Mouse (Mus musculus) heart, adult 9 months (tissue): Measurements from ENCODE around the gene Trim65.

Experiments
- DNase-seq, 2 experiments: peaks; one replicate each; pipeline ENCODE4 v3.0.0; 2022; ENCODE audit warnings: low spot score in 2 of 2

Trim65 gene

GRCm38 (mm10) chr11:116088741-116089394, 42.1 kb downstream of the Trim65 start:
- peak in 1 of 2 experiments; percentile 58 for DNase-seq

GRCm38 (mm10) chr11:116088188-116088587, 42.7 kb downstream of the Trim65 start:
- DNase-seq: no peak

- DNase-seq: peak; percentile 87 to 90
Observed at GRCm38 (mm10) chr11:116087194-116088130, 43.5 kb downstream of the Trim65 start.

GRCm38 (mm10) chr11:116086258-116087193, 44.4 kb downstream of the Trim65 start, which contains the start of gene Wbp2:
Gene Wbp2, minus strand, starts transcription at chr11:116086995.
- DNase-seq: peak; percentile 99

- no peak for DNase-seq
Observed at GRCm38 (mm10) chr11:116084166-116084565, 46.8 kb downstream of the Trim65 start.

GRCm38 (mm10) chr11:116083096-116083672, 47.7 kb downstream of the Trim65 start:
- no peak for DNase-seq

- DNase-seq: no peak
Observed at GRCm38 (mm10) chr11:116081081-116081480, 49.8 kb downstream of the Trim65 start.

GRCm38 (mm10) chr11:116079511-116079910, 51.4 kb downstream of the Trim65 start:
- no peak for DNase-seq

- DNase-seq: no peak
Observed at GRCm38 (mm10) chr11:116078676-116079320, 52.1 kb downstream of the Trim65 start.

- no peak for DNase-seq
Observed at GRCm38 (mm10) chr11:116078221-116078620, 52.7 kb downstream of the Trim65 start.

- DNase-seq: no peak
Observed at GRCm38 (mm10) chr11:116077446-116078204, 53.3 kb downstream of the Trim65 start, which contains the start of gene Unc13d. Gene Unc13d, minus strand, starts transcription at chr11:116077961.

GRCm38 (mm10) chr11:116076836-116077235, 54.1 kb downstream of the Trim65 start:
- DNase-seq: no peak

GRCm38 (mm10) chr11:116076266-116076540, 54.7 kb downstream of the Trim65 start:
- no peak for DNase-seq

- no peak for DNase-seq
Observed at GRCm38 (mm10) chr11:116075539-116076265, 55.2 kb downstream of the Trim65 start.

- no peak for DNase-seq
Observed at GRCm38 (mm10) chr11:116074436-116074991, 56.4 kb downstream of the Trim65 start.

GRCm38 (mm10) chr11:116072608-116073007, 58.3 kb downstream of the Trim65 start:
- no peak for DNase-seq
